Mouse (Mus musculus): ENCODE results near the gene Mettl8.

Gene Mettl8

DNA sequence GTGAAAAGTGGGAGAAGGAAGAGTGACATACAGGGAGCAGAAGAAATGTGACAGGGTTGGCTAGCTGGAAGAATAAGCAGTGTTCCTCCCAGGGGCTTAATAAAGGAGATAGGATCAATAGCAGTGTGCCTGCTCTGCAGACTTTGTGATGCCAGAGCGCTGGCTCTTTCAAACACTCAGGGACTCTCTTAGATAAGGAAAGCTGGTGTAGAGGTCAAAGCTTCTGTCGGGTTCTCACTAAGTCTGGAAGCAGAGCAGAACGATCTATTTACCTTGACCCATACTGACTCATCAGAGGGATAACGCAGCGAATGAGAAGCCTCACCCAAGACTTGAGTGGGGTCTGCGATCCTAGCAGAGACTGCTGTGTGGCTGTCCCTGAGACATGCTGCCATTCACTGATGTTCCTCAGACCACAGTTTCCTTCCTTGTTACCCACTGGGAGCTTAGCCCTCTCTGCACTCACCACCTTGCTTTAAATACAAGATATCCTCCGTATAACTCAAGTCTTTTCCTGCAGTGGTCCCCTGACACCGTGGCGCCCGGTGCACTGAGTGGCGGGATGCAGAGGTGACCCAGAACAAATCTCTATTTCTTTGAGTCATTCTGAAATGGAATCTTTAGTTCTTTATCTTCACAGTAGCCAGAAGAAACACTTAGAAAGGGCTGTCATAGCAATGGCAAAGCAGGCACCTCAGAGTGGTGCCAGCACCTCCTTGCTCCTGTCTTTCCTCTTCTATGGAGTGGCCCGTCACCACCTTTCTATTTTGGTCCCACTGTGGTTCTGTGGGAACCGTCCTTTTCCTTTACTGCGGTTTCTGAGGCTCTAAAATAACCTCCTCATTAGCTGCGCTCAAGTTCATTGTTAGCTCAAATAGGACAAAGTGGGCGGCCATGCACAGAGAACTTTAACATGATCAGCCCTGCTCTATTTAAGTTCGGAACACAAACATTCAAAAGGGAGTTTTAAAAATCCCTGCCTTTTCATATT, 65.9 kb downstream of the Mettl8 start:
- no peak for DNase-seq (ENCODE audit: low read depth, low spot score)

DNA sequence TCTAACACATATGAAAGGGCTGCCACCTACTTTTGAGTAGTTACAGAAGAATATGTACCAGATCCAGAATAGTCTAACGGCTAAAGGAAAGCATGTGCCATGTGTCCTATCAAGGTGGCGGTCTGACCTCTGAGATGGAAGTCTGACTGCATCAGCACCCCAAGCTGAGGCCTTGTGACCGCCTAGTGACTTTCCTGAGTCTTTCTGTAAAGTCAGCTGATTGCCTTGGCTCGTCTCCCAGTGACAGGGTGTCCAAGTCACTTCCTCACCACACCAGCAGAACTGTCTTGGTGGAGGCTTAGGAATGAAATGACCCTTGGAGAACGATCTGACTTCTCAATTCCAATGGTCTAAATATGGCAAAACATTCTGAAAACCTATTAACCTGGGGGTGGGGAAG, 77.1 kb downstream of the Mettl8 start:
- no peak for DNase-seq (ENCODE audit: low read depth, low spot score)

DNA sequence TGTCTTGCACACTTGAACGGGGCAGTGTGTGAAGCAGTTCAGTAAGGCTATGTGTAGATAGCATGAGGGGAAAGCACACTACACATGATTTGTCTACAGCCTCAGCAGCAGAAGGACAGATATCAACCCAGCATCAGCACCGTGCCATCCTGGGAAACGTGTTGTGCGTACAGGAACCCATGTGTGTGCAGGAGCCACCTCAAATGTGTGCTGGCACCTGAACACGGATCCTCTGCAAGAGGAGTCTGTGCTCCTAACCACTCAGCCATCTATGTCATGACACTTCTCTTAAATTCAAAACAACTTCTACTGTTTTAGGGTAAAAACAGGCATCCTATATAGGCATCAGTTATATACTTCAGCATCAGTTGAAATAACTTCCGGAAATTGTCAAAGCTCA, 80.6 kb downstream of the Mettl8 start:
- no peak for DNase-seq (ENCODE audit: low read depth, low spot score)

DNA sequence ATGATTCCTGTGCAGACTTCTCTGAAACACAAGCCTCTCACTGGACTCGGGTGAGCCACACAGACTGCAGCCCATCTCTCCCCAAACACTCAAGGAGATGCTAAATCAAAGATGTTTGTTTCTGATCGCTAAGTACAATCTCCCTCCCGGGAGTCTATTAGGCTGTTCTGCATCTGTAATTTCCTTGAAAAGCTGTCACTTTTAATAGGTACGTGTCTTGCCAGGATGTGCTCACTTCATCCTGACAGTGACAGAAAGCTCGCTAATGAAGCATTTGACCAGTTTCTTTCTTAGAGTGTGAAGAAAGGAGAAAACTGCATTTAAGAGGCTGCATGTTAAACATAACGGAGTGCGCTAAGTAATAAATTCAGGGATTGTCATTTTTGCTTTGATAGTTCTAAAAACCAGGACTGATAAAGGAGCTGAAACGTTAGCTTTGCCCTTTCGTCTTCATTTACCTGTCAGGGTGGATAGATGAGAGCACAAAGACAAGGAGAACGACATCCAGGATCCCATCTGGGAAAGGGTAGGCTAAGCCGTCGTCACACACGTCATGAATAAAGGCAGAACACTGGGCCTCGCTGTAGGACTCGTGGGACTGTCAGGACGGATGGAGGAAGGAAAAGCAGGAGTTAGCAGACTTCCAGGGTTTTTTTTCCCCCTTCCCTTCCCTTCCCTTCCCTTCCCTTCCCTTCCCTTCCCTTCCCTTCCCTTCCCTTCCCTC, 82.4 kb downstream of the Mettl8 start:
- DNase-seq (ENCODE audit: low read depth, low spot score), result no peak

DNA sequence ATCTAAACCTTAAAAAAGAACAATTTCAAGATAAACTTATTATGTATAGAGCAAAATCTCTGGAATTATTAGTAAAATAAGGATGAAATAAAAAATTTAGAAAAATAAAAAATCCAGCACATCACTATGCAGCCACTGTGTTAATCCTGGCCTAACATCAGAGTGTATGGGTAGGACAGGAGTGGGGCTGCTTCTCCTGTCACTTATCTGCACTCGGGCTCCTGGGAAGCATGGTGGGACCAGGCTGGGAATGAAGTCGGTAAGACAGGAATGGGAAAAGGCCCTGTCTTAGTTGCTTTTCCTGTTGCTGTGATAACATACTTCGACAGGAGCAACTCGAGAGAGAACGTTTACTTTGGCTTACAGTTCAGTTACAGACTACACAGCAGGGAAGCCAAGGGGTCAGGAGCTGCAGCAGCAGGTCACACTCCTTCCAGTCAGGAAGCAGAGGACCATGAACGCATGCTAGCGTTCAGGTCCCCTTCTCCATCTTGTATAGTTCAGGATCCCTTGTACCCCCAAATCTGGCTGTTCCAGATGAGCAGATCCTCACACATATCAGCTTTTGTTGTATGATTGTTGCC, 85.1 kb downstream of the Mettl8 start:
- DNase-seq (ENCODE audit: low read depth, low spot score), result no peak

DNA sequence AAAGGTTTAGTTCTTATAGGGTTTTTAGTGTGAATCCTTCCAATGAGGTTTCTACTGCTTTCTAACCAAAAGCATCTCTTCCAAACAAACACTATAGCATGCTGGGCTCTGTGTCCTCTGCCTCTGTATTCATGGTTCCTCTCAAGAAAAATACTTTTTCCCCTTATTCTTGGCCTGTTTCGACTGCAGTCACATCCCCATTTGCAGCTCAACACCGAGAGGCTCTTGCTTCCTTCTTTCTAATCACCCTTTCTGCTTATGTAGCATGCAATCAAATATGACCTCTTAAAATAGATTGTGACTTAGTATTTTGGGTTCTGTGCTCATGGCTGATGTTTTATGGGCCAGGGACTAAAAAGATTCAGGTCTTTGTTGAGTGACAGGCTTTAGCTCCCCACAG, 87.1 kb downstream of the Mettl8 start:
- no peak for DNase-seq (ENCODE audit: low read depth, low spot score)

DNA sequence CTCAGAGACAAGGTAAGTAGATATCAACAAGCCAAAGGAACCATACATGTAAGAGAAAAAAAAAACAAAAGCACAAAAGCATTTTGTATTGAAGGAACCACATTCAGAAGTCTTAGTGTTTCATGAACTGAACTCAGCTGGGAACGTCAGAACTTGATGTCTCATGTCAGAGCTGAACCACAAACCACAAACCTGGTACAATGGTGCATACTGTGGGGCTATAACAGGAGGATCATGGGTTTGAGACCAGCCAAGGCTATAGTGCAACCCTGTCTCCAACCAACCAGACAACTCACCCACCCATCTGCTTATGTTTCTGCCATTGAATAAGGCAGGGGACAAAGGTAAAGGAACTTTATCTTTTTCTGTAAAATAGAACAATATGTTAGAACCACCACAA, 88.2 kb downstream of the Mettl8 start:
- DNase-seq (ENCODE audit: low read depth, low spot score), result no peak

DNA sequence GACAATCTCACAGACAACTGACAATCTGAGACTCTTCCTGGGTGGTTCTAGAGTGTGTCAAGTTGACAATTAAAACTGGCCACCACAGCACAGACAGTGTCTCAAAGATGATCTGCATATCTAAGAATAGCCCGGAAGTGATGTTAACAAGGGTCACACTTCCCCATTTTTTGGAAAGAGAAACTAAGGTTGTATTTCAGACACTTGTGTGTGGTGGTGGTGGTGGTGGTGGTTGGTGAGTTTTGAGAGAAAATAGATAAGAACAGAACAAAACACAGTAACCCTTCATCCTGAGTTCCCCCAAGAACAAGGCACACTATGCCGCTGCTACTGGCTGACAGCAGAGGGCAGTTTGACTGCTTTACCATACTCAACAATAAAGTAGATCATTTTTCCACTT, 90.6 kb downstream of the Mettl8 start:
- DNase-seq (ENCODE audit: low read depth, low spot score), result no peak

DNA sequence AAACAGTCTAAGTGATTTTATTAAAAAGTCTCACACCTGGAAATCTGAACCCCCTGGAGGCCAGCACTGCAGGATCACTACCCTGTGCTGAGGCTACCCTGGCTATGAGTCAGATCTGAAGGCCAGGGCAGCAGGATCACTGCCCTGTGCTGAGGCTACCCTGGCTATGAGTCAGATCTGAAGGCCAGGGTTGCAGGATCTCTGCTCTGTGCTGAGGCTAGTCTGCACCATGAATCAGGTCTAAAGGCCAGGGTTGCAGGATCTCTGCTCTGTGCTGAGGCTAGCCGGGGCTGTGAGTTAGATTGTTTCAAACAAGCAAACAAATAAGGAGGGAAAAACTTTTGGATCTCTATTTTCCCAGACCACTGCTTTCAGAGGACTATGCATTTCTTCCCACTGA, 92.5 kb downstream of the Mettl8 start:
- DNase-seq (ENCODE audit: low read depth, low spot score), result no peak

DNA sequence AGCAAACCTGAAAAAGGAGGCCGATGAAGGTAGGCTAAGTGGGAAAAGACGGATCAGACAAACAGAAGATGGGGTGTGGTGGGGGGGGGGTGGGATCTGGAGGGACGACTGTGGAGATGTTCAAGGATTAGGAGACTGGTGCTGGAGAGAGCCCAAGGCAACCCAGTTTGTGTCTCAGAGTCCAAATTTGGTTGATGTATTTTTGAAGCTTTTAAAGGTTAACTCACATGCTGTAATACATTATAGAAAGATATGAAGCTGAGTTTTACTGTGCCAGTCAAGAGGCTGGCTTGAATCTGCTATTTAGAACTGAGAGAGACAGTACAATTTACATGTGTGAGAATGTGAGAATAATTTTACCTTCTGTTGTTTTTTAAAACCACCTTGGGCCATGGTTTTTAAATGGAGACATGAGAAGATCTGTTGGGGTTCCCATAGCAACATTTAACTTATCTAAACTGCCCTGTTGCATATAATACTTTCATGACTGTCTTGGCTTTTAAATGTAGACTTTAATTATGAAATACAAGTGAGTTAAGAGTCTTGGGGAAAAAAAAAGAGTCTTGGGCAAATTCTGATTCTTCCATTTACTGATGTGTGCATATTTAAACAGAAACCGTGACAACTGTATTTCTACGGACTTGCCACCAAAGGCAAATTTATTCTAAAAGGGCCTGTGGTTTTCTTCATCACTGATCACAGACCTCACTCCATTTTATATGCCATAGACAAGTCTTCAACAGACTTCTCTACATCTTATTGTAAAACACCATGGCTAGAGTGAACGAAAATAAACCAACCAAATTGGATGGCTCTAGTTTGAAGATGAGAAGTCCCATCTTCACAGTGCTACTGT, 94.1 kb downstream of the Mettl8 start:
- DNase-seq (ENCODE audit: low read depth, low spot score), result no peak

DNA sequence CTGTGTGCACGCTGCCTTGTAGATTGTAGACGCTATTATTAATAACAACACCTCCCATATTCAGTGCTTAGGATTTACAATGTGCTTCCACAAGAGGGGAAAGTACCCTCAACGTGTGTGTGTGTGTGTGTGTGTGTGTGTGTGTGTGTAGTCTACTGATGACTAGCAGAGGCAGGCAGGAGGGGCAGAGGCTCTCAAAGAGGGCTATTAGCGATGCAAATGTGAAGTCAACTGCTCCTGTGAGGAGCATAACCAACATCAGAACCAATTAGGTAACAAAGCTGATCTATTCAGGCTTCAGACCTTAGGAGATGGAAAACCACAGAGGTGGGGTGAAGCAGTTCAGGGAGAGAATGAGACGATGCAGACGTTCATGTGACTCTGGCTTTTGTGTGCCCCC, 95.3 kb downstream of the Mettl8 start:
- DNase-seq (ENCODE audit: low read depth, low spot score), result no peak

DNA sequence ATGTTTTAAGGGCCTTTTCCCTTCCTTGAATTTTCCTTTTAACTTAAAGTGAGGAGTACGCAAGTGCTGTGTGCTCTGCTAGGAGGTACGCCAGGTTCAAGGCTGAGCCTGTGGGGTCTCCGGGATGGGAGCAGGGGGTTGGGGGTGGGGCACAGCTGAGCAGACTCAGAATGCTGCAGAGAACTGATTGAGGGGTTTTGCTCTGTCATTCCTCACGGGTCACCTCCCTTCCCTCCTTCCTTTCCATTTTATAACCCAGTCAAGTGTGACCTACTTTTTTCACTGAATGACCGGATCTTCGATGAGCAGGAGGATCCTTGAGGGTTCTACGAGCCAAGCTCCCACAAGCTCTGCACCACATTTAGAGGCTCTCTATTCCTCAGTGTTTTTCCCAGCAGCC, 96.0 kb downstream of the Mettl8 start:
- no peak for DNase-seq (ENCODE audit: low read depth, low spot score)

DNA sequence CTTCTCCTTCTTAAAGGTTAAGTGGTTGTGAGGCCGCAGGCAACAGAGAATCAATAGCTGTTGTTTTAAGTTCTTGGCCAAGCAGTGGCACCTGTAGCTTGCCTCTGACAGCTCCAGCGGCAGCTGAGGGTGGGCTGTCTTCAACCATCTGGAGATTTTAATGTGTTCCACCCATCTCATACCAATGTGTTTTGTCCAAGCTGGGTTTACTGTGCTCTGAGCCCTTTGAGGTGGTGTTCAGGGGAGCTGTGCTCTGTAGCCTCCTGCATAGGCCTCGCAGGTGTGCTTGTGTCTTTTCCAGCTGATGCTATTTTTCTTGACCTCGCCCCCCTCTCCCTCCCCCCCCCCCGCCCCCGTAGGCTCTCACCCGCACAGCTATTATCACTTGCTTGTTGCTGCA, 96.8 kb downstream of the Mettl8 start:
- DNase-seq (ENCODE audit: low read depth, low spot score), result no peak

DNA sequence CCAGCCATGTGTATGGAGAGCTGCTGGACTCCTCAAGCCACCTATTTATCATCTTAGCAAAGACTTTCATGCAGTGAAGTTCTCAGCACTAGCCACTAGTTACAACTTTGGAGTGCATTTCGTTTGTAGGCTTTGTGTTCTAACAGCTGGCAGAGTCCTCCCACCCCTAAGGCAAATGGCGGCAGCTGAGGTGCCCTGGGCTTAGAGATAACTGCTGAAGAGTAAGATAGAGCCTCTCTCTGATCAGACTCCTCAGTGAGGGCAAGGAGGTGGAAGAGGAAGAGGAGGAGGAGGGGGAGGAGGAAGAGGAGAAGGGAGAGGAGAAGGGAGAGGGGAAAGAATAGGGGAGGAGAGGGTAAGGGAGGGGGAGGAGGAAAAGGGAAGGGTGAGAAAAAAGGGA, 101.8 kb downstream of the Mettl8 start:
- no peak for DNase-seq (ENCODE audit: low read depth, low spot score)

DNA sequence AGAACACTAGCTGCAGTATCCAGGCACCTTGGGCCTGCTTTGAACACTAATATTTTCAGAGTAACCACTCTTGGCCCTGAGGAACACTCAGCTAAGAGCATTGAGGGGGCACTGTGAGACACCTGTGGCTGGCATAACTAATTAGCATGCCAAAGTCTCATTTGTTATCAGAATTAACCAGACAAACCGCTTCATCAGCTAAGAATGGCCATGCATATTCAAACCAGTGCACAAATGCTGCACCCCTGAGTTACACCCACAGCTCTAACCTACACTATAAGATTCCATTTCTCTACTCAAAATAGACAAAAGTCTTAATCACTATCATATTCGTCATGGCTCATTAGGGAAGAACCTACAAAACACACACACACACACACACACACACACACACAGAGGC, 103.4 kb downstream of the Mettl8 start:
- no peak for DNase-seq (ENCODE audit: low read depth, low spot score)

DNA sequence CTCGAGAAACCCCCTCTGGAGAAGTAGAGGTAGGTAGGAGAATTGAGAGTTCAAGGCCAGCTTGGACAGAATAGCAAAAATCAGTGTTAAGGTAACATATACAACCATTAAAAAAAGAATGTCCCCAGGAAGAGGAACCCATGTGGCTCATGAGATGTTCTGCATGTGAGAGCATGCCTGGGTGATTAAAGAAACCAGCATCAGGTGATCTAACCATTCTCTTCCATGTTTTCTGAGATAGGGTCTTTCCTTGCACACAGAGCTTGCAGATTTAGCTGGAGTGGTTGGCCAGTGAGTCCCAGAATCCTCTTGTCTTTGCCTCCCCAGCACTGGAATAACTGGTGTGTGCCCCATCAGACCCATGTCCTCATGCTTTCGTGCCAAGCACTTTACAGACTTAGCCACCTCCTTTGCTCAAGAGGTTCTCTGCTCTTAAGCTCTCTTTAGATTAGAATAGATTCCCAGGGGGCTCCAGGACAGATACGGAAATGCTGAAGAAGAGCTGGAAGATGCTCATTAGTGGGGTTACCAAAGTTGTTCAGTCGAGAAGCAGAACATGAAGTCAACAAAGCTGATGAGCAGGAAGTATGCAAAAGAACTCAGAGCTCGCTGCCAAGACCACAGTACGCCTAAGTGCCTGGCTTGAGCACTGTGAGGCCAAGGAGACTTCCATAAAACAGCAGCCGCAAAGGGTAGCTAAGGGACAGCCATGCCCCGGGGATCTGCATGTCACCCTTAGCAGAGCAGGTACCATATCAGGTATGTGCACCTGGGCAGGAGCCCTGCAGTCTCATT, 110.7 kb downstream of the Mettl8 start:
- DNase-seq (ENCODE audit: low read depth, low spot score), result no peak

DNA sequence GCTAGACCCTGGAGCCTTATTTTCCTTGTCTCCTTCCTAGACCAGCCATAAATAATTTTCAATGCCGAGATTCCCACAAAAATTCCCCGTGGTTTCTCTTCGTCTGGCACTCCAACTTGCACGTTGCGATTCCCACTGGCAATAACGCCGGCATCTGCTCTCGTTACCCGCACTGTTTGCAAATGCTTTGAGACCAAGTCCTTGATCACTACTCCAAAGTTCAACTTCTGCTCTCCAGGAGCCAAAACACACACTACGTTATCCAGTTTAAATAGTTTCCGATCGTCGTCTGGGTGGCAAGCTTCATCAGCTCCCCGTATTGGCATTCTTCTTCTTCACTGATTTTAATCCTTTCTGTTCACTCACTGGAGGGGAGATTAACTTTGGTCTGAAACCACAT, 114.6 kb downstream of the Mettl8 start:
- no peak for DNase-seq (ENCODE audit: low read depth, low spot score)

DNA sequence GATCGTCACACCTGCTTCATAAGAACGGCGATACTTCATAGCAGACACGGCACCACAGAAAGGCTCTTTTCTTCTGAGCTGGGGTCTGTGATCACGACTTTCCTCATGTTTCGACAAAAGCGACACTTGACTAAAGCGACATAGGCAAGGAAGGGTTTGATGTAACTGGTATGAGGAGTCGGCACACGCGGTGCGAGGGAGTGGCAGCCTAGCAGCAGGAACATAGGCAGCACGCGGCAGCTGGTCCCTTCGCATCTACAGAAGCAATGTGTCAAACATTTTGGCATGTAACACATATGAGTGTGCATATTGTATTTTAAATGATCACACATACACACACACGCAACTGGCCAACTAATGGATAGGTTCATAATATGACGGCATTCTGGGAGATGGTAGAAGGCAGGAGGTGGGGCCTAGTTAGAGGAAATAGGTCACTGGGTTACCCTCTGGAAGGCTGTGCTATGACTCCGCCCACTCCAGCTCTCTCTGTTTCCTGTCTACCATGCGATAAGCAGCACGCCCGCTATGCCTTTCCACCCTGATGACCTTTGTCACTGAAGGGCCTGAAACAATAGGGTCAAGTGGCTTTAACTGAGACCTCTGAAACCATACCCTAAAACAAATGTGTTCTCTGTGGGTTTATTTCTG, 116.4 kb downstream of the Mettl8 start:
- no peak for DNase-seq (ENCODE audit: low read depth, low spot score)

DNA sequence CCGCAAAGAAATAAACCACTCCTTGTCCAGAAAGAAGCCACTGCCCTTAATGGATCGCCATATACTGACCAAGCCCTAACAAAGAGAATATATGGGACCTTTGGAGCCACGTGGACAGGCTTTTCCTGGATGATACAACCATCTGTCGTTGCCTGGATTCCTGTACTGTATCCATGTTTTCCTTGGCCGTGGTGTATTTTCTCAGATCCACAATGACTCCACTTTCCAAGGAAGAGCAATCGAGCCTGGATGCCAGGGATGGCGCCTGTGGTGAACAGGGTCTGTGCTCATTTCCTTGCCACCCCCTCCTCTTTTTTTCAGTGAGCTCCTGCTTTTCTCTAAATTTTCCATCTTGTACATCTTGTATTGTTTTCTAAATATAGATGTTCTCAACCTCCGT, 120.6 kb downstream of the Mettl8 start:
- DNase-seq (ENCODE audit: low read depth, low spot score), result no peak

DNA sequence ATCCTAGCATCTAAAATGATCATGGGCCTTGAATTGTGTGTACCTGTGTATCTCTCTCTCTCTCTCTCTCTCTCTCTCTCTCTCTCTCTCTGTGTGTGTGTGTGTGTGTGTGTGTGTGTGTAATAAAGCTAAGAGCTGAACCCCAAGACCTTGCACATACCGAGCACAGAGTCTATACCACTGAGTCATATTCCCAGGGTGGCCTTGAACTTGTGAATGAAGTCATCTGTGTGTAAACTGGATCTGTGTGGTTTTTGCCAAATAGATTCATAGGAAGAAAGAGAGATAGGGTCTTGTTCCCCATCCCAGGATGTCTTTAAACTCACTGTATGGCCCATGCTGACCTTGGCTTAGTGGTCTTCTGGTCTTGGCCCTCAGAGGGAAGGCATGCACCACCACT, 121.9 kb downstream of the Mettl8 start:
- DNase-seq (ENCODE audit: low read depth, low spot score), result no peak
